Mouse (Mus musculus) heart, adult 2 months (tissue): ENCODE data around the gene Ncor1. TPM values are rescaled to one million over a fixed set of nuclear protein-coding genes. Genes with fewer than 3 reads are reported as not detected.

ENCODE experiments used
- DNase-seq, 2 experiments: peaks; one replicate each; pipeline ENCODE4 v3.0.0; 2021
- H3K27ac ChIP-seq: fragments of 200-600 bp; 2 replicates; pipeline ENCODE4 v1.8.1; 2022
- H3K27me3 ChIP-seq: fragments of 200-500 bp; 2 replicates; pipeline ENCODE4 v1.6.1; 2012; ENCODE audit warnings: mild to moderate bottlenecking, low read length, inconsistent platforms, mixed read lengths; ENCODE audit not compliant: control insufficient read depth, insufficient read depth
- H3K36me3 ChIP-seq: fragments of 200-500 bp; 2 replicates; pipeline ENCODE4 v1.6.1; 2012; ENCODE audit warnings: low read length, inconsistent platforms; ENCODE audit not compliant: control insufficient read depth, insufficient read depth
- H3K4me1 ChIP-seq: fragments of 200-500 bp; 2 replicates; pipeline ENCODE4 v1.6.1; 2011; ENCODE audit warnings: low read length; ENCODE audit not compliant: control insufficient read depth, insufficient read depth
- H3K4me3 ChIP-seq: fragments of 200-600 bp; 2 replicates; pipeline ENCODE4 v1.8.1; 2022
- H3K79me2 ChIP-seq: fragments of 200-500 bp; replicated peaks from 2 replicates; pipeline ENCODE4 v1.6.1; 2012; ENCODE audit warnings: mild to moderate bottlenecking, inconsistent platforms, low read length, moderate library complexity, mixed read lengths; ENCODE audit not compliant: control insufficient read depth, insufficient read depth
- H3K9ac ChIP-seq: fragments of 200-500 bp; 2 replicates; pipeline ENCODE4 v1.6.1; 2012; ENCODE audit warnings: low read depth, mild to moderate bottlenecking, control low read depth, inconsistent platforms, low read length, mixed read lengths
- CTCF ChIP-seq: fragments of 200-600 bp; IDR thresholded peaks from 2 replicates; pipeline ENCODE4 v1.8.1; 2022; ENCODE audit warnings: antibody characterized with exemption, mild to moderate bottlenecking, moderate library complexity
- EP300 ChIP-seq: fragments of 200-500 bp; IDR thresholded peaks from 2 replicates; pipeline ENCODE4 v1.6.1; 2011; ENCODE audit warnings: low read depth, low read length, control low read depth; ENCODE audit not compliant: insufficient read depth
- POLR2A ChIP-seq: fragments of 200-500 bp; IDR thresholded peaks from 2 replicates; pipeline ENCODE4 v1.6.1; 2011; ENCODE audit warnings: mild to moderate bottlenecking, low read depth, low read length, control low read depth; ENCODE audit not compliant: insufficient read depth
- WGBS: fragments of 180-500 bp; shearing (Covaris S2); methylation state at CpG from one replicate; pipeline ENCODE4 v1.1.7; 2018; 5-methylcytosine and 5-hydroxymethylcytosine counted together
- intact Hi-C: fragments of 180-260 bp; cut with DNase I; formaldehyde crosslinking; loops from one replicate; pipeline ENCODE4 v1.15.1; 2025
- polyA plus RNA-seq: library from polyadenylated mRNA; depleted of rRNA; stranded (reverse); fragments of >200 nt; gene quantifications from 2 replicates; pipeline ENCODE4 v1.2.3, GENCODE M21; 2012
- total RNA-seq, 2 experiments: library from RNA; stranded (reverse); gene quantifications; 2 replicates each; pipeline ENCODE4 v1.2.3; 2021

Gene Ncor1
- total and polyA plus RNA-seq, 3 experiments, result 79.1 to 133 (median 124) TPM

DNA sequence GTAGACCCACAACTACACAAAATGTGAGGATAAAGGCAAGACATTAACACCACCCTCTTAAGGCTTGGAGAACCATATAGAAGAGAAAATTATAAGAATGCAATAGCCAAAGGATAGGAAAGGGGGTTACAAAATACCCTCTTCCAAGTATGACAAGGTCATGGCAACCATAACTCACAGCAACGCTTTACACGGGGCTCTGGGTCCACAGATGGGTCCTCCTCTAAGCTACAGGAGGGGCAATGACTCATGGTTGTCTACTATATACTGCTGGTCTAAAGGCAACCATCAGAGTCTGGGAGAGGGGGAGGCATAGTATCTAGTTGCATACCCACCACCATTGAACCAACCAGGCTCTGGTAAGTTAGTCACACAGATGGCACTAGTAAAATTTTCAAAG is 26.1 kb downstream of the Ncor1 start:
- no peak overlapping the region for H3K9ac ChIP-seq
- H3K27me3 ChIP-seq, result no peaks in the 10 kb centered on the region
- H3K4me1 ChIP-seq, result 0 out of 2 replicates have a peak, but pooled peaks cover 1% of the 10 kb centered on the region
- no peak overlapping the region for H3K4me3 ChIP-seq
- intact Hi-C loops, result no loop called here
- H3K27ac ChIP-seq, result no peak overlapping the region
- H3K36me3 ChIP-seq, result peaks cover 8% of the 10 kb centered on the region
- no peak for DNase-seq
- 92% methylated on average over 2 of the region's 2 CpGs for WGBS
- H3K79me2 ChIP-seq, result no peaks in the 10 kb centered on the region
- TF ChIP-seq POLR2A (no peak), EP300 (no peak), CTCF (no peak)

DNA sequence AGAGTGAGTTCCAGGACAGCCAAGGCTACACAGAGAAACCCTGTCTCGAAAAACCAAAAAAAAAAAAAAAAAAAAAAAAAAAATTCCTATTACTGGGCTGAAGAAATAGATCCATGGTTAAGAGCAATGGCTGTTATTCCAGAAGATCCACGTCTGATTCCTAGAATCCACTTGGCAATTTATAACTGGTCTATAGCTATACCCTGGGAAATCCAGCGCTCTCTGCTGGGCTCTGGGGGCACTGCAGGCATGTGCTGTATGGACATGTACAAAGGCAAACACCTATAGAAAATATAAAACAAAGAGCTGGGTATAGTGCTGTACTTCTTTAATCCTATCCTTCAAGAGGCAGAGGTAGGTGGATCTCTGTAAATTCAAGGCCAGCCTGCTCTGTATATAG is 31.2 kb downstream of the Ncor1 start:
- intact Hi-C loops, result no loop called here
- H3K79me2 ChIP-seq, result peaks cover 2% of the 10 kb centered on the region
- H3K4me3 ChIP-seq, result no peak overlapping the region
- TF ChIP-seq POLR2A (no peak), EP300 (no peak), CTCF (peak; percentile 58)
- 0 out of 2 replicates have a peak, but pooled peaks cover 1% of the 10 kb centered on the region for H3K4me1 ChIP-seq
- H3K9ac ChIP-seq, result no peak overlapping the region
- H3K27me3 ChIP-seq, result no peaks in the 10 kb centered on the region
- H3K36me3 ChIP-seq, result peaks cover 12% of the 10 kb centered on the region
- 80% methylated on average over 2 of the region's 3 CpGs for WGBS
- no peak overlapping the region for H3K27ac ChIP-seq
- no peak for DNase-seq

DNA sequence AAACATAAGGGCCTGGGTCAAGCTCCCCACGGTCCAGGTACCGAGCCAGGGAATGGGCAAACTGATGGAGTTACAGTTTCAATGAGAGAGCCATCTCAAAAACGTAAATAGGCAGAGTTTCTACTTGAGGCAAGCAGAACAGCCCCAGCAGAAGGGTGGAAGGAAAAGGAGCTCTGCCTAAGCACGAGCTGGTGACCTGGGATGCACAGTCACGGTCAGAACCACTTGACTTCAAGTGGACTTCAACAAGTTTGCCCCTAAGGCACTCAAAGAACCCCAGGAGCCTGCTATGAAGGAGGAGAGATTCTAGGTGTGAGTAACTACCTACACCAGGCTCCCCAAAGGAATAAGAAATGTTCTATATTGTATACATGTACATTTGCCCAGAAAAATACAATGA is 32.1 kb downstream of the Ncor1 start:
- H3K27ac ChIP-seq, result no peak overlapping the region
- no peak overlapping the region for H3K4me3 ChIP-seq
- peaks cover 2% of the 10 kb centered on the region for H3K79me2 ChIP-seq
- H3K4me1 ChIP-seq, result 0 out of 2 replicates have a peak, but pooled peaks cover under 1% of the 10 kb centered on the region
- no peak overlapping the region for H3K9ac ChIP-seq
- H3K27me3 ChIP-seq, result no peaks in the 10 kb centered on the region
- no peak for TF ChIP-seq CTCF
- no peak for TF ChIP-seq EP300
- TF ChIP-seq POLR2A, result no peak
- intact Hi-C loops, result no loop called here
- peaks cover 5% of the 10 kb centered on the region for H3K36me3 ChIP-seq
- 78% methylated on average over 5 of the region's 5 CpGs for WGBS
- no peak for DNase-seq

DNA sequence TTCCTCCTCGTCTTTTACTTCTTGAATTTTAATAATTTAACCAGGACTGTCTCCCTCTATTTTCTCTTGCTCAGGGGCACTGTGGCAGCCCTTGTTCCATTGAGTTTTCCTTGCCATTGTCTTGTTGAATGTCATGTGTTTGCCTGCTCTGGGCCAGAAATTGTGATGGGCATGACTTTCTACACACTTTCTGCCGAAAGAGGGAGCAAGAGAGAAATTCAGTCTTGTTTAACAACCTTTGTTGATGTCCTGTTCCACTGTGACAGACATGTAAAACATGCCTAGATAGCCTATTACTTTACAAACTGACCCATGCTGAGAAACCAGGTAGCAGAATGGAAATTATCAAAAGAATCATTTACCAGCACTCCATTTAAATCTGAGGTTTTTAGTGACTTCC is 33.8 kb downstream of the Ncor1 start:
- Histone ChIP-seq H3K4me1 (no peaks in the 10 kb centered on the region), H3K27me3 (no peaks in the 10 kb centered on the region), H3K9ac (no peak overlapping the region), H3K4me3 (no peak overlapping the region), H3K36me3 (peaks cover 3% of the 10 kb centered on the region), H3K79me2 (peaks cover 2% of the 10 kb centered on the region), H3K27ac (no peak overlapping the region)
- TF ChIP-seq EP300 (no peak), CTCF (peak; percentile 63)
- DNase-seq, result no peak
- intact Hi-C loops, result no loop called here
- WGBS, result 47% methylated on average over 2 of the region's 2 CpGs

DNA sequence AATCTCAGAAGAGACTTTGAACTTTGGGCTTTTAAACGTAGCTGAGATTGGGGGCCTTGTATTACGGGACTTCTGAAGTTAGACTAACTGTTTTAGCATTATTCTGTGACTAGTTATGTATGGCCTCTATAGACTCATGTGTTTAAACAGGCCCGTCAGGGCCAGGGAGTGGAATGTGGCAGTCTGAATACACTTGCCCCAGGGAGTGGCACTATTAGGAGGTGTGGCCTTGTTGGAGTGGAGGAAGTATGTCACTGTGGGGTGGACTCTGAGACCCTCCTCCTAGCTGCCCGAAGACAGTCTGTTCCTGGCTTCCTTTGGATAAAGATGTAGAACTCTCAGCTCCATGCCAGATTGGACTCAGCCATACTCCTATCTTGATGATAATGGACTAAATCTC is 43.3 kb downstream of the Ncor1 start:
- Histone ChIP-seq H3K36me3 (peaks cover 2% of the 10 kb centered on the region; the same call in 1 of the 2 replicates), H3K9ac (no peak overlapping the region)
- intact Hi-C loops, result no loop called here

DNA sequence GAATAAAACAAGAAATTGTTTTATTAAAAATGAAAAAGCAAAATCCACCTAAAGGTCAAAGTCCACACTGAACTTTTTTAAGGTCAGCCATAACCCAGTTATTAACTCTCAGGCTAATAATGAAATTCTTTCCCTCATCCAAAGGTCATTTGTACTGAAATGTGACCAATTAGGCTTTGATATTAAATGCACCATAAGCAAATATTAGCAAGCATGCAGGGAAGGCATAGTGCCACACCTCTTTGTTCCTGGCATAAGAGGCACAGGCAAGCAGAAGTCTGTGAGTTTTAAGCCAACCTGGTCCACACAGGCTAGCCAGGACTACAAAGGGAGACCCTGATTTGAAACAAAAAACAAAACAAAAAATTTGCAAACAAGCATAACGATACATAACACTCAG is 48.7 kb downstream of the Ncor1 start:
- Histone ChIP-seq H3K4me1 (no peaks in the 10 kb centered on the region), H3K36me3 (peaks cover 2% of the 10 kb centered on the region; the same call in 1 of the 2 replicates), H3K4me3 (no peak overlapping the region), H3K27me3 (no peaks in the 10 kb centered on the region), H3K27ac (no peak overlapping the region), H3K9ac (no peak overlapping the region), H3K79me2 (no peaks in the 10 kb centered on the region)
- no peak for DNase-seq
- WGBS, result 94% methylated on average over 1 of the region's 1 CpGs
- TF ChIP-seq CTCF (no peak), POLR2A (no peak), EP300 (no peak)
- intact Hi-C loops, result no loop called here

More for the DNA sequence above, 43.3 kb downstream of the Ncor1 start:
- 90% methylated on average over 4 of the region's 4 CpGs for WGBS
- TF ChIP-seq POLR2A (no peak), CTCF (no peak), EP300 (no peak)
- Histone ChIP-seq H3K79me2 (no peaks in the 10 kb centered on the region), H3K4me1 (no peaks in the 10 kb centered on the region), H3K4me3 (no peak overlapping the region), H3K27me3 (no peaks in the 10 kb centered on the region), H3K27ac (no peak overlapping the region)
- no peak for DNase-seq

DNA sequence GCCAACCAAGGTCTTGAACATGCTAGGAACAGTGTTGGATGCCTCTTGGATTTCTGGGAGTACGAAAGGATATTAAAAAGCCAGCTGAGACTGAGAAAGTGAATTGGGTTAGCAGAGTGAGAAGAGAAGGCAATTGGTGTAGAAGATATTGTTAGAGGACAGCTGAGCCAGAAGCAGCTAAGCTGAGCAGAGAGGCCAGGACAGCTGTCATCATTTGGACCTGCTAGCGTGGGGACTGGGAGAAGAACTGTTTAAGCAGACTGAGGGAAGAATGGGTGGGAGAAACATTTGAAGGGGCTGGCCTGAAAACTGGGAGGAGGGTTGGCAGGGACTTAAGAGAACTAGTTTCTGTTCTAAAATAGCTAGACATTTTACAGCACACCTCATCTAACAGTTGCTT is 49.5 kb downstream of the Ncor1 start:
- Histone ChIP-seq H3K27ac (no peak overlapping the region), H3K4me3 (no peak overlapping the region), H3K9ac (no peak overlapping the region), H3K27me3 (no peaks in the 10 kb centered on the region), H3K4me1 (no peaks in the 10 kb centered on the region), H3K36me3 (peaks cover 2% of the 10 kb centered on the region; the same call in 1 of the 2 replicates), H3K79me2 (no peaks in the 10 kb centered on the region)
- TF ChIP-seq POLR2A (no peak), CTCF (no peak), EP300 (no peak)
- 84% methylated on average over 2 of the region's 2 CpGs for WGBS
- intact Hi-C loops, result no loop called here
- no peak for DNase-seq
